Mouse (Mus musculus): Measurements from ENCODE around the gene Asna1.

- no peak for TF ChIP-seq CTCF (IDR thresholded peaks at IDR 0.05; ENCODE audit: low read depth)
- TF ChIP-seq EP300 (IDR thresholded peaks at IDR 0.05; ENCODE audit: low read depth): no peak
These were observed 54.2 kb downstream of the Asna1 start for GRCm38 (mm10) chr8:84970913-84971312.
